ENCODE assay signal across 17 mouse cellular contexts in the genomic region with DNA sequence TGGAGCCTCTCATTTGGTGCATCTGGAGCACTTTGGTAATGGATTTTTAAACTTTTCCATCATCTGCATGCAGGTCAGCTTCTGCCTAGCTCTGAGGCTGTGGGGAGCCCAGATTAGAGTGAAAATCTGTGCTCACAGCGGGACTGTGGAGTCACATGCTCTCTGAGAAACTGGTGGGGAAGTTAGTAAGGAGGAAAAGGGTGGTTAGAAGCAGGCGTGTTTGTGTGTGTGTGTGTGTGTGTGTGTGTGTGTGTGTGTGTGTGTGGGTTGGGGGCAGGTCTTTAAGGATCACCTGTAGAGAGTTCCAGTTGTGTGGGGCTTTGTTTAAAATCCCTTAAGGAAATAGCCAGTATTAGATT.
"Had no signal": no experiment of that assay in that cellular context is flagged by ENCODE, and none has a peak within 500 bp of the region (broad histone marks: within the 10 kb centered on the region; RNA-seq: fewer than 3 reads in every experiment).

No protein-coding gene starts in this region.

- H3K9me3 ChIP-seq: limb, embryonic 15.5 days; midbrain, embryonic 12.5 days; neural tube, embryonic 13.5 days; stomach, embryonic 15.5 days had no signal

- H3K9ac ChIP-seq: limb, embryonic 15.5 days; liver, embryonic 14.5 days; liver, postnatal 0 days; lung, embryonic 14.5 days; midbrain, embryonic 12.5 days; neural tube, embryonic 13.5 days; stomach, embryonic 15.5 days had no signal

- ATAC-seq: liver, postnatal 0 days; lung, postnatal 0 days had no signal

- H3K4me1 ChIP-seq: limb, embryonic 15.5 days; stomach, embryonic 15.5 days had no signal

- H3K36me3 ChIP-seq: limb, embryonic 15.5 days; midbrain, embryonic 12.5 days; neural tube, embryonic 13.5 days; stomach, embryonic 15.5 days had no signal

- H3K27ac ChIP-seq: kidney, postnatal 0 days; layer of hippocampus, adult 2 months; limb, embryonic 15.5 days; liver, embryonic 14.5 days; midbrain, embryonic 12.5 days; neural tube, embryonic 13.5 days; stomach, embryonic 15.5 days had no signal

- H3K4me2 ChIP-seq: limb, embryonic 15.5 days; liver, embryonic 11.5 days; lung, embryonic 14.5 days; midbrain, embryonic 12.5 days; neural tube, embryonic 13.5 days; stomach, embryonic 15.5 days had no signal

- DNase-seq: kidney, adult 18-20 months; layer of hippocampus, adult 9-11 months; liver, postnatal 0 days; lung, embryonic 14.5 days; retina, postnatal 1 day; right cerebral cortex, postnatal 25 days; spleen, adult 18-20 months; thymus, postnatal 25 days had no signal

- H3K4me3 ChIP-seq: layer of hippocampus, adult 2 months; limb, embryonic 15.5 days; midbrain, embryonic 12.5 days; neural tube, embryonic 13.5 days; stomach, embryonic 15.5 days had no signal

- H3K27me3 ChIP-seq: neural tube, embryonic 13.5 days; stomach, embryonic 15.5 days had no signal
